Mouse (Mus musculus) MEL (cell line): ENCODE measurements at regions not wholly inside any gene's neighbourhood (a gene's known extent, or its start where the extent isn't known, plus 50 kb on each side); places are given as distances from the start of the nearest gene placed in this dataset.
"Not testable (repeated sequence)": the region's sequence is repeated elsewhere in the genome, so short reads cannot be mapped to it uniquely, and the experiment has no call there.

Experiments used
- CTCF ChIP-seq, 3 experiments: IDR thresholded peaks in 2 of 3; conservative IDR thresholded peaks in 1 of 3; 2 replicates each; pipeline ENCODE4 v1.5.1; 2011 to 2012; ENCODE audit warnings: low read length in 3 of 3, low read depth in 2 of 3, mild to moderate bottlenecking in 2 of 3, improper control_type of control experiment in 1 of 3, inconsistent platforms in 1 of 3, mixed read lengths in 1 of 3, moderate library complexity in 1 of 3; ENCODE audit not compliant: control insufficient read depth in 1 of 3, insufficient read depth in 1 of 3, poor library complexity in 1 of 3, severe bottlenecking in 1 of 3
- EP300 ChIP-seq, 2 experiments: IDR thresholded peaks; 2 replicates each; pipeline ENCODE4 v1.6.1; 2011; ENCODE audit warnings: improper control_type of control experiment in 2 of 2, low read length in 2 of 2, low read depth in 1 of 2, mild to moderate bottlenecking in 1 of 2
- GATA1 ChIP-seq: IDR thresholded peaks from 2 replicates; pipeline ENCODE4 v1.6.1; 2011; ENCODE audit warnings: low read depth, low read length, improper control_type of control experiment
- JUND ChIP-seq: IDR thresholded peaks from 2 replicates; pipeline ENCODE4 v1.6.1; 2011; ENCODE audit warnings: low read depth, mild to moderate bottlenecking, improper control_type of control experiment, low read length
- MAZ ChIP-seq: IDR thresholded peaks from 2 replicates; pipeline ENCODE4 v1.6.1; 2012; ENCODE audit warnings: low read depth, mild to moderate bottlenecking, inconsistent platforms, low read length, improper control_type of control experiment
- POLR2A ChIP-seq, 2 experiments: IDR thresholded peaks; 2 replicates each; pipeline ENCODE4 v1.6.1; 2011 to 2012; ENCODE audit warnings: low read length in 2 of 2, mild to moderate bottlenecking in 2 of 2, control low read depth in 1 of 2, improper control_type of control experiment in 1 of 2, low read depth in 1 of 2, moderate library complexity in 1 of 2; ENCODE audit not compliant: control insufficient read depth in 1 of 2, insufficient read depth in 1 of 2, poor library complexity in 1 of 2
- UBTF ChIP-seq: IDR thresholded peaks from 2 replicates; pipeline ENCODE4 v1.6.1; 2012; ENCODE audit warnings: low read depth, mild to moderate bottlenecking, inconsistent platforms, low read length, improper control_type of control experiment, moderate library complexity, borderline replicate concordance; ENCODE audit not compliant: insufficient read depth

DNA sequence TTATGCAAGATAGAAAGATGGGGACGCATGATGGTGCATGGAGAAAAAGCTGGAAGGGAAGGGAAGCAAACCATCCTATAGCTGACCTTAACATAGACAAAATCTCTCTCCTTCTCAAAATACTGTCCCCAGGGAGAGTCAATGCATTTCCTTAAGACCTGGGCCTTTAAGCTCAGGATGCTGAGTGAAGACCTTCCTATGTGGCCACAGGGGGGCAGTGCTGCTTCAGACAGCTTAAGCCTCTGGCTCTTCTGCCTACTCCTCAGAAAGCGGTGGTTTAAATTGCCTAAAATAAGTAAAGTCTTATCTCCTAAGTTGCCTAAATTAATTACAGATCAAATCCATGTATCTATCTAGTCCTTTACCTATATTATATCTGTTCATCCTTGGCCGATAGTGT is 760.4 kb upstream of the Olfr1507 start:
- not testable (repeated sequence) for TF ChIP-seq CTCF (IDR thresholded peaks at IDR 0.05 in 2 of 3, conservative IDR thresholded peaks at IDR 0.05 in 1 of 3; ENCODE audit: control insufficient read depth in 1 of 3, insufficient read depth in 1 of 3, low read depth in 2 of 3, low read length in 3 of 3, poor library complexity in 1 of 3, severe bottlenecking in 1 of 3); JUND; MAZ; POLR2A (IDR thresholded peaks at IDR 0.05; ENCODE audit: control insufficient read depth in 1 of 2, insufficient read depth in 1 of 2, low read depth in 1 of 2, low read length in 2 of 2, poor library complexity in 1 of 2); EP300 (IDR thresholded peaks at IDR 0.05; ENCODE audit: low read depth in 1 of 2, low read length in 2 of 2); GATA1; UBTF
